Mouse (Mus musculus): ENCODE measurements around the gene 4930469K13Rik.

GRCm38 (mm10) chr11:34118319-34118718, 20.0 kb upstream of the 4930469K13Rik start:
- TF ChIP-seq CTCF (IDR thresholded peaks at IDR 0.05; ENCODE audit: insufficient read depth, low read depth, low read length) = no peak
- no peak for TF ChIP-seq POLR2A (IDR thresholded peaks at IDR 0.05; ENCODE audit: insufficient read depth, low read depth, low read length)

Data from olfactory bulb, adult 2 months (tissue).